Mouse (Mus musculus) CH12.LX (cell line): ENCODE measurements around the gene Dyrk3.

Experiments used
- CHD1 ChIP-seq: IDR thresholded peaks from 2 replicates; pipeline ENCODE4 v1.6.1; 2012; ENCODE audit warnings: low read depth, low read length, improper control_type of control experiment, inconsistent platforms
- CTCF ChIP-seq, 2 experiments: IDR thresholded peaks in 1 of 2; conservative IDR thresholded peaks in 1 of 2; 2 replicates each; pipeline ENCODE4 v1.5.1; 2011 to 2012; ENCODE audit warnings: low read depth in 2 of 2, low read length in 2 of 2, improper control_type of control experiment in 1 of 2, inconsistent platforms in 1 of 2, mild to moderate bottlenecking in 1 of 2, moderate library complexity in 1 of 2
- EP300 ChIP-seq: IDR thresholded peaks from 2 replicates; pipeline ENCODE4 v1.6.1; 2011; ENCODE audit warnings: low read length, improper control_type of control experiment
- JUND ChIP-seq: conservative IDR thresholded peaks from 2 replicates; pipeline ENCODE4 v1.6.1; 2011; ENCODE audit warnings: low read depth, low read length, improper control_type of control experiment
- KAT2A ChIP-seq: IDR thresholded peaks from 2 replicates; pipeline ENCODE4 v1.6.1; 2012; ENCODE audit warnings: low read length, improper control_type of control experiment, inconsistent platforms; ENCODE audit not compliant: insufficient replicate concordance
- MEF2A ChIP-seq: IDR thresholded peaks from 2 replicates; pipeline ENCODE4 v1.6.1; 2014; ENCODE audit warnings: low read depth, mild to moderate bottlenecking, inconsistent platforms, low read length, improper control_type of control experiment, borderline replicate concordance
- NELFE ChIP-seq: IDR thresholded peaks from 2 replicates; pipeline ENCODE4 v1.6.1; 2011; ENCODE audit warnings: low read depth, low read length, improper control_type of control experiment
- PAX5 ChIP-seq: IDR thresholded peaks from 2 replicates; pipeline ENCODE4 v1.6.1; 2012; ENCODE audit warnings: low read length, inconsistent platforms, mixed read lengths
- POLR2A ChIP-seq: IDR thresholded peaks from 2 replicates; pipeline ENCODE4 v1.6.1; 2011; ENCODE audit warnings: low read depth, mild to moderate bottlenecking, improper control_type of control experiment, low read length
- RCOR1 ChIP-seq: conservative IDR thresholded peaks from 2 replicates; pipeline ENCODE4 v1.6.1; 2012; ENCODE audit warnings: low read depth, mild to moderate bottlenecking, inconsistent platforms, low read length, improper control_type of control experiment
- ZNF384 ChIP-seq: IDR thresholded peaks from 2 replicates; pipeline ENCODE4 v1.6.1; 2012; ENCODE audit warnings: low read depth, low read length, improper control_type of control experiment, inconsistent platforms

DNA sequence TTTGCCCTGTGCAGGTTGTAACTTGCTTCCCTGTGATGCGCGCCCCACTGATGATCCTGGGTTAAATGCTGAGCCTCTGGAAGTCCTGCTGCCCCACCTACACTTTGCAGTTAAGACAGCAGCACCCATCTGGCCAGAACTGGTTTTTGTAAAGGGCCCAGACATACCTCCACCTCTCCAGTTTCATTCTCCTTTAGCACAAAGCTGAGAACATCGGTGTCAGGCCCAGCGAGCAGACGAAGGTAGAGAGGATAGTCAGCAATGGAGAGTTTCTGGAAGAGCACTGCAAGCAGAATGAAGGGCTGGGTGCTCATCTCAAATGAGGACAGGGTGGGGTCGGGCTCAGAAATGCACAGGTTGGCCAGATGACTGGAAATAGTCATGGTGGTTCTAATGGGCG is 42.2 kb upstream of the Dyrk3 start:
- TF ChIP-seq CTCF (conservative IDR thresholded peaks at IDR 0.05 in 1 of 2, IDR thresholded peaks at IDR 0.05 in 1 of 2; ENCODE audit: low read depth in 2 of 2, low read length in 2 of 2) (no peak), NELFE (no peak), ZNF384 (no peak), PAX5 (no peak), CHD1 (no peak), POLR2A (no peak), KAT2A (no peak), RCOR1 (no peak), MEF2A (no peak), JUND (no peak), EP300 (no peak)
